Mouse (Mus musculus): Measurements from ENCODE around the gene H2-M10.3. TPM values are rescaled to one million over a fixed set of nuclear protein-coding genes. Genes with fewer than 3 reads are reported as not detected.

The H2-M10.3 gene
- not detected for polyA plus RNA-seq (2017; shearing (Covaris generic))

GRCm38 (mm10) chr17:36368317-36368716, at the start of gene H2-M10.3:
H2-M10.3 (minus strand) TSS chr17:36368417.

GRCm38 (mm10) chr17:36326055-36326454, 42.2 kb downstream of the H2-M10.3 start, which contains the start of gene H2-M10.1:
H2-M10.1 (minus strand) TSS chr17:36326155.

Other genes starting within 250 kb of the H2-M10.3 start
- 1 to 10 TPM in 1 of 2 experiments, under 1 TPM in 1; 0.75 to 1.2 TPM for gene Gm19684, start 246.7 kb downstream of the H2-M10.3 start, polyA plus RNA-seq (2017; shearing (Covaris generic))
- under 1 TPM; 0.36 to 0.51 TPM for gene Gm7030, start 239.0 kb downstream of the H2-M10.3 start, polyA plus RNA-seq (2017; shearing (Covaris generic))
- gene Gm8909, start 199.9 kb downstream of the H2-M10.3 start, polyA plus RNA-seq (2017; shearing (Covaris generic)) = 10 to 100 TPM in 1 of 2 experiments, 1 to 10 TPM in 1; 5.7 to 14.7 TPM
- under 1 TPM; 0.54 to 0.55 TPM for gene H2-T3, start 178.1 kb downstream of the H2-M10.3 start, polyA plus RNA-seq (2017; shearing (Covaris generic))
- 100 to 1,000 TPM; 153 to 154 TPM for gene Rpp21, start 110.3 kb downstream of the H2-M10.3 start, polyA plus RNA-seq (2017; shearing (Covaris generic))
- 10 to 100 TPM; 12.9 to 20.8 TPM for gene Trim39, start 96.2 kb downstream of the H2-M10.3 start, polyA plus RNA-seq (2017; shearing (Covaris generic))
- under 1 TPM; 0.14 to 0.16 TPM for gene H2-M10.2, start 81.9 kb downstream of the H2-M10.3 start, polyA plus RNA-seq (2017; shearing (Covaris generic))
- not detected for gene H2-M10.1, start 42.3 kb downstream of the H2-M10.3 start, polyA plus RNA-seq (2017; shearing (Covaris generic))
- not detected for gene H2-M10.4, start 93.9 kb upstream of the H2-M10.3 start, polyA plus RNA-seq (2017; shearing (Covaris generic))
- not detected for gene H2-M11, start 178.7 kb upstream of the H2-M10.3 start, polyA plus RNA-seq (2017; shearing (Covaris generic))

Data from activated CD4-positive, CD25-positive, alpha-beta regulatory T cell (primary cell).